Mouse (Mus musculus): ENCODE measurements at regions not wholly inside any gene's neighbourhood (a gene's known extent, or its start where the extent isn't known, plus 50 kb on each side); places are given as distances from the start of the nearest gene placed in this dataset.

GRCm38 (mm10) chr2:170252255-170253034, 104.5 kb upstream of the Zfp217 start:
- H3K4me1 ChIP-seq (ENCODE audit: control insufficient read depth, insufficient read depth, low read length), result no peaks in the 10 kb centered on the region
- no peaks in the 10 kb centered on the region for H3K27me3 ChIP-seq (ENCODE audit: control insufficient read depth, insufficient read depth, low read length)
- no peak for DNase-seq (ENCODE audit: low spot score)
- H3K4me3 ChIP-seq (replicated peaks; ENCODE audit: low read length), result no peak overlapping the region
- no peak overlapping the region for H3K4me2 ChIP-seq (replicated peaks; ENCODE audit: low read depth, low read length, severe bottlenecking)
- 68% methylated on average over 14 of the region's 14 CpGs for WGBS
- no peak for ATAC-seq (ENCODE audit: low FRiP score, low read depth)
- H3K9me3 ChIP-seq (ENCODE audit: control insufficient read depth, low read length), result no peaks in the 10 kb centered on the region
- H3K27ac ChIP-seq (replicated peaks; ENCODE audit: low read depth, low read length), result no peak overlapping the region
- H3K9ac ChIP-seq (ENCODE audit: low read depth, low read length, severe bottlenecking), result no peak overlapping the region
- TF ChIP-seq POLR2A (IDR thresholded peaks at IDR 0.05; ENCODE audit: borderline replicate concordance, extremely low read depth, insufficient read depth, insufficient read length), result no peak
- no peaks in the 10 kb centered on the region for H3K36me3 ChIP-seq (ENCODE audit: control insufficient read depth, insufficient read depth, low read length)

- Histone ChIP-seq H3K27me3 (ENCODE audit: control insufficient read depth, insufficient read depth, low read length) (no peaks in the 10 kb centered on the region), H3K36me3 (ENCODE audit: control insufficient read depth, insufficient read depth, low read length) (no peaks in the 10 kb centered on the region), H3K4me1 (ENCODE audit: control insufficient read depth, insufficient read depth, low read length) (no peaks in the 10 kb centered on the region), H3K9me3 (ENCODE audit: control insufficient read depth, low read length) (no peaks in the 10 kb centered on the region), H3K4me2 (replicated peaks; ENCODE audit: low read depth, low read length, severe bottlenecking) (no peak overlapping the region), H3K4me3 (replicated peaks; ENCODE audit: low read length) (no peak overlapping the region), H3K27ac (replicated peaks; ENCODE audit: low read depth, low read length) (no peak overlapping the region), H3K9ac (ENCODE audit: low read depth, low read length, severe bottlenecking) (no peak overlapping the region)
- DNase-seq (ENCODE audit: low spot score) (no peak), ATAC-seq (ENCODE audit: low FRiP score, low read depth) (no peak)
- 93% methylated on average over 2 of the region's 2 CpGs for WGBS
- no peak for TF ChIP-seq POLR2A (IDR thresholded peaks at IDR 0.05; ENCODE audit: borderline replicate concordance, extremely low read depth, insufficient read depth, insufficient read length)
Observed at GRCm38 (mm10) chr2:170250680-170251079, 102.8 kb upstream of the Zfp217 start.

- Histone ChIP-seq H3K9me3 (ENCODE audit: control insufficient read depth, low read length) (no peaks in the 10 kb centered on the region), H3K9ac (ENCODE audit: low read depth, low read length, severe bottlenecking) (no peak overlapping the region), H3K4me1 (ENCODE audit: control insufficient read depth, insufficient read depth, low read length) (no peaks in the 10 kb centered on the region), H3K36me3 (ENCODE audit: control insufficient read depth, insufficient read depth, low read length) (no peaks in the 10 kb centered on the region), H3K4me2 (replicated peaks; ENCODE audit: low read depth, low read length, severe bottlenecking) (no peak overlapping the region), H3K27me3 (ENCODE audit: control insufficient read depth, insufficient read depth, low read length) (no peaks in the 10 kb centered on the region), H3K4me3 (replicated peaks; ENCODE audit: low read length) (no peak overlapping the region), H3K27ac (replicated peaks; ENCODE audit: low read depth, low read length) (no peak overlapping the region)
- 54% methylated on average over 11 of the region's 11 CpGs for WGBS
- ATAC-seq (ENCODE audit: low FRiP score, low read depth) (no peak), DNase-seq (ENCODE audit: low spot score) (no peak)
- TF ChIP-seq POLR2A (IDR thresholded peaks at IDR 0.05; ENCODE audit: borderline replicate concordance, extremely low read depth, insufficient read depth, insufficient read length), result no peak
Observed at GRCm38 (mm10) chr2:170247702-170248445, 100.0 kb upstream of the Zfp217 start.

GRCm38 (mm10) chr2:170245637-170246341, 97.9 kb upstream of the Zfp217 start:
- TF ChIP-seq POLR2A (IDR thresholded peaks at IDR 0.05; ENCODE audit: borderline replicate concordance, extremely low read depth, insufficient read depth, insufficient read length), result no peak
- H3K4me3 ChIP-seq (replicated peaks; ENCODE audit: low read length), result no peak overlapping the region
- no peaks in the 10 kb centered on the region for H3K36me3 ChIP-seq (ENCODE audit: control insufficient read depth, insufficient read depth, low read length)
- 52% methylated on average over 12 of the region's 12 CpGs for WGBS
- DNase-seq (ENCODE audit: low spot score) (no peak), ATAC-seq (ENCODE audit: low FRiP score, low read depth) (no peak)
- no peak overlapping the region for H3K9ac ChIP-seq (ENCODE audit: low read depth, low read length, severe bottlenecking)
- no peak overlapping the region for H3K27ac ChIP-seq (replicated peaks; ENCODE audit: low read depth, low read length)
- no peaks in the 10 kb centered on the region for H3K4me1 ChIP-seq (ENCODE audit: control insufficient read depth, insufficient read depth, low read length)
- H3K27me3 ChIP-seq (ENCODE audit: control insufficient read depth, insufficient read depth, low read length), result no peaks in the 10 kb centered on the region
- H3K4me2 ChIP-seq (replicated peaks; ENCODE audit: low read depth, low read length, severe bottlenecking), result no peak overlapping the region
- H3K9me3 ChIP-seq (ENCODE audit: control insufficient read depth, low read length), result no peaks in the 10 kb centered on the region

- Histone ChIP-seq H3K36me3 (ENCODE audit: control insufficient read depth, insufficient read depth, low read length) (no peaks in the 10 kb centered on the region), H3K27me3 (ENCODE audit: control insufficient read depth, insufficient read depth, low read length) (no peaks in the 10 kb centered on the region), H3K4me1 (ENCODE audit: control insufficient read depth, insufficient read depth, low read length) (no peaks in the 10 kb centered on the region), H3K27ac (replicated peaks; ENCODE audit: low read depth, low read length) (no peak overlapping the region), H3K9me3 (ENCODE audit: control insufficient read depth, low read length) (no peaks in the 10 kb centered on the region), H3K9ac (ENCODE audit: low read depth, low read length, severe bottlenecking) (no peak overlapping the region), H3K4me3 (replicated peaks; ENCODE audit: low read length) (no peak overlapping the region), H3K4me2 (replicated peaks; ENCODE audit: low read depth, low read length, severe bottlenecking) (no peak overlapping the region)
- TF ChIP-seq POLR2A (IDR thresholded peaks at IDR 0.05; ENCODE audit: borderline replicate concordance, extremely low read depth, insufficient read depth, insufficient read length), result no peak
- 68% methylated on average over 4 of the region's 4 CpGs for WGBS
- DNase-seq (ENCODE audit: low spot score) (no peak), ATAC-seq (ENCODE audit: low FRiP score, low read depth) (no peak)
Observed at GRCm38 (mm10) chr2:170244108-170244507, 96.2 kb upstream of the Zfp217 start.

Data from limb, embryonic 14.5 days (tissue).